Mouse (Mus musculus) urinary bladder, postnatal 25 days (tissue): ENCODE data around the gene Olfr971.
"Not testable (repeated sequence)": the region's sequence is repeated elsewhere in the genome, so short reads cannot be mapped to it uniquely, and the experiment has no call there.

ENCODE experiments used
- DNase-seq: peaks from one replicate; pipeline ENCODE4 v3.0.0; 2022; ENCODE audit warnings: low spot score

Olfr971 gene

DNA sequence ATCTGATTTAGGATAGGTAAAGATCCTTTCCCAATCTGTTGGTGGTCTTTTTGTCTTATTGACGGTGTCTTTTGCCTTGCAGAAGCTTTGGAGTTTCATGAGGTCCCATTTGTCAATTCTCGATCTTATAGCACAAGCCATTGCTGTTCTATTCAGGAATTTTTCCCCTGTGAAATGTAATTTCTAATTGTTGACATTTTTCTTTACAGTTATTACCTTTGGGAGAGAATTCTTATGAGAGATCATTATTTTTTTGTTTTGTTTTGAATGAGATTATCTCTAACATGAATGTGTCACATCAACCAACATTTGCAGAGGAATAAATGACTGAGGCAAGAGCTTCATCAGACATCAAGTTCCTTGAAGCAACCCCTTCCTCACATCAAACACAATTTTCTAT is at the start of gene Olfr971:
TSS of gene Olfr971 (plus strand) at position 301 of the 400 bp plus-strand sequence.
- not testable (repeated sequence) for DNase-seq

DNA sequence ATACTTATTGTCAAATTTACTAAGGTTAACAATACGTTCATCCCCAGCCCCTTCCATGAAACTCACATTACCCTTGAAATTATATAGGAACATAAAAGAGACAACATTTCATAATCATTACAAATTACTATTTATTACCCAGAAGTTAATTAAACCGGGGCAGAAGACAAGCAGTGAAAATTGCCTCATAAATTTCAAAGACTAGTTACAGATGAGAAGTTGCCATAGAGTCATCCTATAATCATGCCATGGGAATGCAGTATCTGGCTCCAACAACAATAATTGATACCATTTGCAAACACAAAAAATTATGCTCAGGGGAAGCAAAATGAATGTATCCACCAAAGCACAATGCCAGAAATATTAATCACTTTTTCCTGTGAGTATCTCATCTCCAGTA is 46.1 kb upstream of the Olfr971 start, which contains the start of gene Olfr969:
TSS of gene Olfr969 (plus strand) at position 388 of the 400 bp plus-strand sequence.
- no peak for DNase-seq

DNA sequence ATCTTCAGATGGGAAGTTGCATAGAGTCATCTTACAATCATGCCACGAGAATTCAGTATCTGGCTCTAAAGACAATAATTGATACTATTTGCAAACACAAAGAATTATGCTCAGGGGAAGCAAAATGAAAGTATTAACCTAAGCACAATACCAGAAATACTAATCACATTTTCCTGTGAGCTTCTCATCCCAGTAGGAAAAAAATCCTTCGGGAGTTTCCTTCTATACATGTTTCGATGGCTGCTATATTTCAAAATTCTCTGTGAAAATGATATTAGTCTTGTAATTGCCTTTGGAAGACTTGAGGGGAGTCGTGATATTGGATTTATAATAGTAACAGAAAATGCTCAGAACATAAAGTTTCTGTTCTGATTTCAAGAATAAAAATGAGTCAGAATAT is 28.1 kb upstream of the Olfr971 start, which contains the start of gene Olfr970:
TSS of gene Olfr970 (plus strand) at position 301 of the 400 bp plus-strand sequence.
- no peak for DNase-seq

DNA sequence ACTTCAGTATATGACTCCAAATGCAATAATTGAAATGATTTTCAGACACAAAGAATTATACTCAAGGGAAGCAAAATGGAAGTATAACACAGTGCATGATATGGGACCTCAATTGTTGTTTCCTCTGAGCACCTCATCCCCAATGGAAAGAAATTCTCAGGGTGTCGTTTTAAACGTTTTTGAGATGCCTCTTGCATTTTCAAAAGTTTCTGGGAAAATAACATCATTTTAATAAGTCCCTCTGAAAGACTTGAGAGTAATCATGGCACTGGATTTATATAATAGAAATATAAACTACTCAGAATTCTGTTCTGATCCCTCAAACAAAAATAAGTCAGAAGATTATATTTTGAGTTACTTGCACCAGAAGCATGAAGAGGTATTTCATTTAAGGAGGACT is 29.4 kb downstream of the Olfr971 start, which contains the start of gene Olfr972:
TSS of gene Olfr972 (plus strand) at position 301 of the 400 bp plus-strand sequence.
- no peak for DNase-seq

DNA sequence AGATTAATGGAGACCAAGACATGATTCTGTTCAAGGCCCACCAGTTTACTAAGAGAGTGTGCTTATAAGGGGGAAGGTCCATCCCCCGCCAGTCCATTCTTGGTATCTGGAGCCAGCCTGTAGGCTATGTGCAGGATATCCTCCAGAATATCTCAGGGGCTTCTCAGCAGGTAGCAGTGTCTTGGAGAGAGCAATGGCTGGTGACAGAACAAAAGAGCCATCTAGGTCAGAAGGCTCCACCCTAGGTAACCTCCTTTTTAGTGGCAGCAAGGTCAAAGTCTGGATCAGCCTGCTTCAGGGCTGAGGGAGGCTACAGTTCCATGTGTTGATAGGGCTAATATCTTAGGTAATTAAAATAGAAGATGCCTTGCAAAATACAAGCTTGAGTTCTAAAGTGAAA is 35.3 kb downstream of the Olfr971 start:
- not testable (repeated sequence) for DNase-seq

DNA sequence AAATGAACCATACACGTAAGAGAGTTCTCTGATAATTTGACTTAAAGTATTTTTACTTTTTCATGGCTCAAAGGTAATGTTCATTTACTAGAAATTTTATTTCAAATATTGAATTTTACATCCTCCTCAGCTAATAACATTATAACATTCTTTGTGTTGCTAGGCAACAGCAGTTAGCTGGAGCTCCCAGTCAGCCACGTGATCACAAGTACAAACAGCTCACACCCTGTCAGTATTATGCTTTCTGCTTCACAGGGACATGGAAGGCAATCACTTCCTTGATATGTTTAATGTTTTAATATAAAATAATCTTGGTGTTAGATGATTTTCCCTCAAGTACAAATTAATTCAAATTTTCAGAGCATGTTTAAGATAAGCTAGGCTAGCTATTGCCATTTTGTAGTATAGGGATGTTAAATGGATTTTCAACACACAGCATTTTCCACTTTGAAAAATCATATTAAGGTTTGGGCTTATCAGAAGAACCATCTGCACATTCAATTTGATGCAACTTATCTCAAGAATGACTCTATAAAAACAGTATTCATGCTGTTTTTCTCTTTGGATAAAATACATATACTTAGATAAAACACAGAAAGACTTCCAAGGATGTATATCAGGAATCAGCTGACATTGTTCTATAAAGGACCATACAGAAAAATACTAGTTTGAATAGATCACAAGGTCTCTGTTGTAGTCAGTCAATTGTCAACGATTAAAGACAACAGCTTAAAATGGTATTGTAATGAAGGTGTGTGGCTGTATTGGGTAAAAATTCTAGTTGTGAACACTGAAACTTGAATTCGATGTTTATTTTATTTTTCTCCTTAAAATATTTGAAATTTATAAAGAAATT is 41.1 kb downstream of the Olfr971 start:
- DNase-seq: not testable (repeated sequence)
